Mouse (Mus musculus) heart, embryonic 16.5 days (tissue): Measurements from ENCODE around the gene Opa3. TPM values are rescaled to one million over a fixed set of nuclear protein-coding genes. Genes with fewer than 3 reads are reported as not detected.

Source experiments
- ATAC-seq: fragments of 200-750 bp; cut with Nextera tagmentation; replicated peaks from 2 replicates; pipeline ENCODE4 v1.8.0; 2017; ENCODE audit warnings: moderate number of reproducible peaks; ENCODE audit not compliant: insufficient read depth, low FRiP score; ENCODE audit errors: extremely low read depth
- H3K27ac ChIP-seq: fragments of 300-500 bp; sonication (generic); 2 replicates; pipeline ENCODE4 v1.5.1; 2014; ENCODE audit warnings: mild to moderate bottlenecking, low read length, control low read depth, moderate library complexity
- H3K27me3 ChIP-seq: fragments of 300-500 bp; sonication (generic); 2 replicates; pipeline ENCODE4 v1.6.1; 2014; ENCODE audit warnings: low read length, mixed read lengths; ENCODE audit not compliant: control insufficient read depth, insufficient read depth
- H3K36me3 ChIP-seq: fragments of 300-500 bp; sonication (generic); 2 replicates; pipeline ENCODE4 v1.6.1; 2014; ENCODE audit not compliant: control insufficient read depth, insufficient read depth
- H3K4me1 ChIP-seq: fragments of 300-500 bp; sonication (generic); 2 replicates; pipeline ENCODE4 v1.6.1; 2014; ENCODE audit warnings: low read length, mixed read lengths; ENCODE audit not compliant: control insufficient read depth, insufficient read depth
- H3K4me2 ChIP-seq: fragments of 300-500 bp; sonication (generic); 2 replicates; pipeline ENCODE4 v1.6.1; 2014; ENCODE audit warnings: low read depth, mild to moderate bottlenecking, control low read depth, low read length
- H3K4me3 ChIP-seq: fragments of 300-500 bp; sonication (generic); 2 replicates; pipeline ENCODE4 v1.5.1; 2014; ENCODE audit warnings: mild to moderate bottlenecking, control low read depth, low read length
- H3K9ac ChIP-seq: fragments of 300-500 bp; sonication (generic); 2 replicates; pipeline ENCODE4 v1.6.1; 2014; ENCODE audit warnings: low read length, control low read depth
- H3K9me3 ChIP-seq: fragments of 300-500 bp; sonication (generic); replicated peaks from 2 replicates; pipeline ENCODE4 v1.6.1; 2016; ENCODE audit warnings: low read length; ENCODE audit not compliant: control insufficient read depth
- WGBS: fragments of 180-500 bp; shearing (Covaris S2); extraction: QIAGEN DNeasy Blood & Tissue Kit; methylation state at CpG from one replicate; pipeline ENCODE4 v1.1.7; 2014; 5-methylcytosine and 5-hydroxymethylcytosine counted together
- polyA plus RNA-seq: library from polyadenylated mRNA; unstranded; fragments of >200 nt; fragmentation: Nextera tagmentation; extraction: Ambion mirVana; gene quantifications from 2 replicates; pipeline ENCODE4 v1.2.1, GENCODE M21; 2015

Opa3 gene
- polyA plus RNA-seq, 1 experiment from 2014 or later: 40.4 TPM

DNA sequence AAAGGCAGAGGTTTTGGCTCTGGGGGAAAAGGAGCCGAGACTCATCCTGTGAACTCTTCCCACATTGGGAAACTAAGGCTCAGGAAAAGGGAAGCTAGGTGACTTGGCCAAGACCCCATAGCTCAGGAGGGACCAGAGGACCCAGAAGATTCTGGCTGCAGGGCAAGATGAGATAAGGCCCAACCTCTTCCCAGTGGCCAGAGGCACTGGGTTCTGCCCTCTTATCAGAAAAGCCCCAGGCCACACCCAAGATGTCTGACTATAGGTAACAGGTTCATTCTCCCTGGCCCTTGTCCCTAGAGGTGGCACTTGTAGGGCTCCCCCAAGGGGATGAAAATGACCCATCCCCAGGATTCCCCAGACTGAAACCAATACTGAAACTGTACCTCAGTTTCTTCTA lies 18.7 kb downstream of the Opa3 start:
- no peak overlapping the region for H3K4me2 ChIP-seq
- H3K4me3 ChIP-seq: no peak overlapping the region
- H3K4me1 ChIP-seq: no peaks in the 10 kb centered on the region
- H3K9me3 ChIP-seq: no peaks in the 10 kb centered on the region
- H3K9ac ChIP-seq: no peak overlapping the region
- no peak overlapping the region for H3K27ac ChIP-seq
- H3K36me3 ChIP-seq: peaks cover 12% of the 10 kb centered on the region
- ATAC-seq: no peak
- WGBS: 87% methylated on average over 1 of the region's 1 CpGs
- H3K27me3 ChIP-seq: no peaks in the 10 kb centered on the region

DNA sequence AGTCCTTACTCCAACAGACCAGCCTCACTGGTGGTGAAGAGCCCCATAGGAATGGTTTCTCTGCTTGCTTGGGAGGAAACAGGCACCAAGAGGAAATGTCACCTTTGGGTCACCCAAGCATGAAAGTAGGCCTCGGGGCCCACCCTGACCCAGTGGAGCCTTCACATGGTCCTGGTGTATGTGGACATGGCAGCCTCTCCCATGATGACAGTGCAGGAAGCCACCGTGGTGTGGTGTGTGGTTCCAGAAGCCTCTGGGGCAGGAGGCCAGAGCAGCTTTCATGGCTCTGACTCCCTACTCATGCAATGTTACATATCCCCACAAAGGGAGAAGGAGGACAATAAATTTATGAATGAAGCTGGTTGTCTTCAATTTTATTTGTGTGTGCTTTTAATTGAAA lies 19.4 kb downstream of the Opa3 start:
- no peak for ATAC-seq
- WGBS: 90% methylated on average over 2 of the region's 2 CpGs
- H3K27ac ChIP-seq: no peak overlapping the region
- no peak overlapping the region for H3K9ac ChIP-seq
- H3K9me3 ChIP-seq: no peaks in the 10 kb centered on the region
- no peaks in the 10 kb centered on the region for H3K27me3 ChIP-seq
- H3K36me3 ChIP-seq: peaks cover 12% of the 10 kb centered on the region
- H3K4me1 ChIP-seq: no peaks in the 10 kb centered on the region
- H3K4me2 ChIP-seq: no peak overlapping the region
- H3K4me3 ChIP-seq: no peak overlapping the region

- Histone ChIP-seq H3K27me3 (no peaks in the 10 kb centered on the region), H3K27ac (no peak overlapping the region), H3K4me1 (peaks cover 1% of the 10 kb centered on the region; the same call in 1 of the 2 replicates), H3K9me3 (no peaks in the 10 kb centered on the region), H3K4me3 (no peak overlapping the region), H3K9ac (no peak overlapping the region), H3K36me3 (peaks cover 15% of the 10 kb centered on the region), H3K4me2 (no peak overlapping the region)
- 82% methylated on average over 4 of the region's 4 CpGs for WGBS
- no peak for ATAC-seq
Observed at GRCm38 (mm10) chr7:19252078-19252477, 23.9 kb downstream of the Opa3 start.

- 53% methylated on average over 5 of the region's 5 CpGs for WGBS
- Histone ChIP-seq H3K4me3 (no peak overlapping the region), H3K27ac (no peak overlapping the region), H3K9ac (no peak overlapping the region), H3K27me3 (no peaks in the 10 kb centered on the region), H3K9me3 (no peaks in the 10 kb centered on the region), H3K4me2 (no peak overlapping the region), H3K36me3 (peaks cover 26% of the 10 kb centered on the region), H3K4me1 (peaks cover 6% of the 10 kb centered on the region; the same call in 1 of the 2 replicates)
- no peak for ATAC-seq
Observed at GRCm38 (mm10) chr7:19253437-19253836, 25.3 kb downstream of the Opa3 start.

- Histone ChIP-seq H3K27ac (no peak overlapping the region), H3K36me3 (peaks cover 44% of the 10 kb centered on the region), H3K4me2 (no peak overlapping the region), H3K4me1 (peaks cover 6% of the 10 kb centered on the region; the same call in 1 of the 2 replicates), H3K27me3 (no peaks in the 10 kb centered on the region), H3K9me3 (no peaks in the 10 kb centered on the region), H3K9ac (no peak overlapping the region), H3K4me3 (no peak overlapping the region)
- WGBS: 83% methylated on average over 17 of the region's 17 CpGs
- no peak for ATAC-seq
Observed at GRCm38 (mm10) chr7:19255395-19255794, 27.3 kb downstream of the Opa3 start.

GRCm38 (mm10) chr7:19256567-19256966 lies 28.4 kb downstream of the Opa3 start:
- Histone ChIP-seq H3K27me3 (no peaks in the 10 kb centered on the region), H3K4me1 (peaks cover 6% of the 10 kb centered on the region; the same call in 1 of the 2 replicates), H3K36me3 (peaks cover 53% of the 10 kb centered on the region), H3K9me3 (no peaks in the 10 kb centered on the region), H3K27ac (no peak overlapping the region), H3K4me2 (no peak overlapping the region), H3K9ac (no peak overlapping the region), H3K4me3 (no peak overlapping the region)
- 72% methylated on average over 7 of the region's 7 CpGs for WGBS
- no peak for ATAC-seq

- H3K27ac ChIP-seq: no peak overlapping the region
- H3K36me3 ChIP-seq: peaks cover 61% of the 10 kb centered on the region
- 38% methylated on average over 11 of the region's 11 CpGs for WGBS
- no peak overlapping the region for H3K4me3 ChIP-seq
- H3K27me3 ChIP-seq: no peaks in the 10 kb centered on the region
- H3K4me1 ChIP-seq: peaks cover 6% of the 10 kb centered on the region; the same call in 1 of the 2 replicates
- ATAC-seq: peak; percentile 71
- H3K4me2 ChIP-seq: no peak overlapping the region
- no peaks in the 10 kb centered on the region for H3K9me3 ChIP-seq
- H3K9ac ChIP-seq: no peak overlapping the region
Observed at GRCm38 (mm10) chr7:19257390-19258022, 29.4 kb downstream of the Opa3 start.

DNA sequence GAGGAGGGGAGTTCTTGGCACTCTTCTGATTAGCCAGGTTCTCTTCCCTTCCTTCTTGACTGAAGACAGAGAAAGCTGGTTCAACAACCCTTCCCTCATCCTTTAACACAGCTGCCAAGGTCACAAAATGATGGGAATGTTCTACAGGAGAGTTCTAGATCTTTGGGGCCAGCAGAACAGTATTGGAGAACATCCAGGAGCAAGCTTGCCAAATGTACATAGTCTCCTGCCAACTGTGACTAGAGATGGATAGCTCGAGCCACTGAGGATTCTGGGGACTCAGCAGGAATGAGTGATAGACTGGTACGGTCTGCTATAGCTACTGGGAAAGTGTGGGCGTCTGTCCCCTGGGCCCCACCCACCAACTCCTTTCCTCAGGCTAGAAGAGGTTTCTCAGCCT lies 30.2 kb downstream of the Opa3 start:
- H3K4me1 ChIP-seq: peaks cover 6% of the 10 kb centered on the region; the same call in 1 of the 2 replicates
- peaks cover 65% of the 10 kb centered on the region for H3K36me3 ChIP-seq
- no peaks in the 10 kb centered on the region for H3K9me3 ChIP-seq
- 63% methylated on average over 3 of the region's 3 CpGs for WGBS
- H3K27ac ChIP-seq: no peak overlapping the region
- no peaks in the 10 kb centered on the region for H3K27me3 ChIP-seq
- ATAC-seq: no peak
- no peak overlapping the region for H3K4me2 ChIP-seq
- no peak overlapping the region for H3K9ac ChIP-seq
- no peak overlapping the region for H3K4me3 ChIP-seq

- Histone ChIP-seq H3K9me3 (no peaks in the 10 kb centered on the region), H3K4me2 (no peak overlapping the region), H3K4me3 (no peak overlapping the region), H3K4me1 (peaks cover 46% of the 10 kb centered on the region), H3K9ac (no peak overlapping the region), H3K27me3 (no peaks in the 10 kb centered on the region), H3K27ac (no peak overlapping the region), H3K36me3 (peaks cover 37% of the 10 kb centered on the region)
- WGBS: 37% methylated on average over 7 of the region's 7 CpGs
- ATAC-seq: no peak
Observed at GRCm38 (mm10) chr7:19265147-19265546, 37.0 kb downstream of the Opa3 start.
